Mouse (Mus musculus) heart, postnatal 0 days (tissue): ENCODE measurements around the gene Spem2.

Source experiments
- CTCF ChIP-seq: IDR thresholded peaks from 2 replicates; pipeline ENCODE4 v1.5.1; 2016; ENCODE audit warnings: antibody characterized with exemption, control low read depth, low read depth
- EP300 ChIP-seq: IDR thresholded peaks from 2 replicates; pipeline ENCODE4 v1.6.1; 2016; ENCODE audit warnings: antibody characterized with exemption, low read depth

GRCm38 (mm10) chr11:69834001-69834549 is 15.8 kb upstream of the Spem2 start:
- TF ChIP-seq CTCF (no peak), EP300 (no peak)
